In genomic region chr1:187031796-187032195, GRCm38 (mm10) we compare ENCODE assay signal across 8 mouse cellular contexts.
DNase-seq lines count a peak whose midpoint lies in the region; ATAC-seq lines count a peak whose summit lies in the region.

No protein-coding gene starts in this region.

- no peaks in the 10 kb centered on the region for H3K36me3 ChIP-seq in neural tube, embryonic 11.5 days (ENCODE audit: control insufficient read depth, insufficient read depth, low read length)

- ATAC-seq in CD4-positive, CD25-positive, alpha-beta regulatory T cell, adult 4 months: no peak
- ATAC-seq in neural tube, embryonic 11.5 days (ENCODE audit: insufficient read depth, low FRiP score, low TSS enrichment): no peak
- peak; percentile 88 to 93 for ATAC-seq in hematopoietic stem cell, adult 5-6 weeks (replicated peaks in 1 of 2; ENCODE audit: insufficient read depth in 1 of 2, low FRiP score in 2 of 2, low TSS enrichment in 1 of 2, low read depth in 1 of 2, poor library complexity in 2 of 2, severe bottlenecking in 2 of 2)

- no peak overlapping the region for H3K27ac ChIP-seq in neural tube, embryonic 11.5 days (ENCODE audit: low read depth, low read length)

- H3K4me2 ChIP-seq in neural tube, embryonic 11.5 days (ENCODE audit: low read depth): no peak overlapping the region

- no peak overlapping the region for H3K9ac ChIP-seq in neural tube, embryonic 11.5 days (ENCODE audit: low read length)

- 46% methylated on average over 6 of the region's 6 CpGs for WGBS in neural tube, embryonic 11.5 days

- no peaks in the 10 kb centered on the region for H3K9me3 ChIP-seq in neural tube, embryonic 11.5 days (ENCODE audit: control insufficient read depth, low read length)

- DNase-seq in CD4-positive, CD25-positive, alpha-beta regulatory T cell, adult 2 months (ENCODE audit: low read depth, low spot score): peak; percentile 29
- peak; percentile 33 for DNase-seq in neural tube, embryonic 11.5 days (ENCODE audit: low spot score)
- DNase-seq in neural tube, embryonic 10.5 days (ENCODE audit: extremely low spot score, low spot score): no peak
- peak; percentile 5 for DNase-seq in cerebellum, adult 8-10 months
- DNase-seq in left cerebral cortex, postnatal 14 days (ENCODE audit: low spot score in 2 of 2): peak; percentile 59 to 73
- peak; percentile 59 for DNase-seq in retina, postnatal 7 days (ENCODE audit: low read depth, low spot score)

- intact Hi-C loops in left cerebral cortex, postnatal 14 days (cut with DNase I): loop anchor here (5.0 to 10.0 kb wide), 2 partner anchors 83 to 199 kb away; no protein-coding TSS in a partner anchor

- H3K4me1 ChIP-seq in neural tube, embryonic 11.5 days (ENCODE audit: control insufficient read depth, insufficient read depth, low read length): no peaks in the 10 kb centered on the region

- H3K27me3 ChIP-seq in neural tube, embryonic 11.5 days (ENCODE audit: control insufficient read depth, insufficient read depth, low read length): no peaks in the 10 kb centered on the region

- no peak overlapping the region for H3K4me3 ChIP-seq in neural tube, embryonic 11.5 days (ENCODE audit: low read depth, low read length)

Comparison
In these comparisons a context has a peak if more than half of its experiments do, and no peak if none do; other contexts are left out.
1. ATAC-seq: peak in hematopoietic stem cell, adult 5-6 weeks (2 of 2); none in CD4-positive, CD25-positive, alpha-beta regulatory T cell, adult 4 months (single experiment) and neural tube, embryonic 11.5 days (single experiment).